Mouse (Mus musculus): ENCODE results near the gene Nfx1.

- TF ChIP-seq CTCF (IDR thresholded peaks at IDR 0.05; ENCODE audit: low read depth, low read length) (no peak), EP300 (IDR thresholded peaks at IDR 0.05; ENCODE audit: insufficient read depth, low read depth, low read length) (no peak), POLR2A (IDR thresholded peaks at IDR 0.05; ENCODE audit: insufficient read depth, low read length) (no peak)
These were observed 5.0 kb downstream of the Nfx1 start for GRCm38 (mm10) chr4:40975678-40976077.

Measured in ES-Bruce4 (cell line).